Mouse (Mus musculus): Measurements from ENCODE around the gene Cfap61.

Gene Cfap61

DNA sequence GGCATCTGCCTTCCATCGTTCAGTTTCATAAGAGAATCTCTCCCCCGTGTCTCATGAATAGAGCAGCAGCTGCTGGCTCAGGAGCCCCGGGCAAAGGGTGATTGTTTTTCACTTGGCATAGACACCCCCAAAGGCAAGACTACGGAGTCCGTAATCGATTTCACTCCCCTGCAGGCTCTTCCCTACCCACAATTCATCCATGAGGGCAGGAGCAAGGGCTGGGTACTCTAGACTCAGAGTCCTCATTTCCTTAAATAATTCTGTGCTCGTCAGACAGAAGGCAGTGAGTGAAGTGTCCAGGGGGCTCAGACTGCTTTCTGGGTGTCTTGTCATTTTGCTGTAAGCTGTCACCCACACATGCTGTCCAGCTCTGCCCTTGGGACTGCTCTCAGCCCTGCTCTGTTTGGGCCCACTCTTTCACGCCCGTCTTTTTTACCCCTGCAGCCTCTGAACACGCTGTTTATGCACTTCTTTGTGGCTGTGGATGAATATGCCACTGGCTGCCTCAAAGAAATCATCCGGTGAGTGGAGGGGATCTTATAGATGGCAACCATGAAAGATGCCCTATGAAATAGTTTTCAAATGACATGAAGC, 15.0 kb downstream of the Cfap61 start:
- no peak for DNase-seq (ENCODE audit: low spot score)

DNA sequence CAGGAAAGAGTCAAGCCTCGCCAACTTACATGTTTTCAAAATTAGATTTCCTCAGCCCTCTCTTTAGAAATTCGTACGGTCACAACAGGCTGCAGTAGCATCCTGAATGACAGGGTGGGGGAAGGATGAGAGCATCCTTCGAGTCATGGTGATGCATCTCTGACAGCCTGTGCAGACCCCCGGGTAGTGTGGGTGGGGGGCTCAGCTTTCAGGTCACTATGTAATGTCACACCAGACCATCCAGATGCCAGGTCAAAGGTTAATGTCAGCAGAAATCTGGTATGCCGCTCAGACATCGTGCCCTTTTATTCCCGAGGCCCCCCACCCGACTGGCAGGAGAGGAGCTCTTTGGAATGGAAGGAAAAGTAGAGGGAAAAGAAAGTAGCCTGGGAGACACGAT, 15.7 kb downstream of the Cfap61 start:
- DNase-seq (ENCODE audit: low spot score): no peak

DNA sequence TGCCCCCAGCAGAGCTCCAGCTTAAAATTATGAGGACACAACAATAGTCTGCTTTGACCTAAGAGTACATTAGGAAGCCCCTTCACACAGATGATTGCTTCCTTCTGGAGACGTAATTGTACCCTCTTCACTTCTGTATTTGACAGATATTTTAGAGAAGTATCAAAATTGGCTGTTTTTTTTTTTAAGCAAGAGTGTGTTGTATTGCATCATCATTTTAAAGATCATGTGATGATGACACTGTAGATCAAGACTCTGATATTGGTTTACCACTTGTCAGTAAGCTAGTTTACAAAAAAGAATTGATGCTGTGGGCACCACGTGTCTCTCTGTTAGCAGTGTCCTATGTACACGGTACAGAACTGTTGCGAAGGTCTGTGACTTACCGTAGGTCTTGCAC, 18.1 kb downstream of the Cfap61 start:
- no peak for DNase-seq (ENCODE audit: low spot score)

DNA sequence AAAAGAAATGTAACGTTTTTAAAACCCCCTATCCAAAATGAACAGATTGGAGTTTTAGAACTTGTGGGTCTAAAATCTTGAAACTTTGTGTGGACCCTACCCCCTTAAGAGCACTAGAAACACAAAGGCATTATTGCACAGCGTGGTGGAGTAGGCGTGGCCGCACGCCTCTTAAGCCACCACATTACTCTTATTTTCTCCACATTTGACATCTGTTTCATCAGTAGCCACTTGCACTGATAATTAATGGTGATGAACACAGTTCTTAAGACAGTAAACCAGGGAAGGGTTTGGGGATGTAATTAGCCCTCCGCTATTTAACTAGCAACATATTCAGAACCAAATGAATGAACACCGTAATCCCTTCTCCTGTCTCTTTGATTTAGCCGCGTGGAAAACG, 21.3 kb downstream of the Cfap61 start:
- DNase-seq (ENCODE audit: low spot score): no peak

DNA sequence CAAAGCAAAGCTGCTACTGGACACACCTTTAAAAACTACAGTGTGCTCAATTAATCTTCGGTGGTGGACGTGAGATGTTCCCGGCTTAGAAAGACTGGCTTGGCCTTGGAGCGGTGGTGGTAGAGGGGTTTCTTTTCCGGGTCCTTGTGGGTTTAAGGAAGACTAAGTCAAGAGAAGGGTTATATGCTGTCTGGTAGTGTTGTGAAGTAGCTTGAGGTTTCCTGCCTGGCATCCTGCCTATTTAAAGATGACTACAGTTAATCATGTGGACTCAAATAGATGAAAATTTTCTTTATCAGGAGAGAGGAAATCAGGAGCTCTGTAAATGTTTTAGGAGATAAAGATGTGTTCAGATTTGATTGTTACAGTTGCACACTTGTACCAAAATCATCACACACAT, 21.7 kb downstream of the Cfap61 start:
- DNase-seq (ENCODE audit: low spot score): no peak

DNA sequence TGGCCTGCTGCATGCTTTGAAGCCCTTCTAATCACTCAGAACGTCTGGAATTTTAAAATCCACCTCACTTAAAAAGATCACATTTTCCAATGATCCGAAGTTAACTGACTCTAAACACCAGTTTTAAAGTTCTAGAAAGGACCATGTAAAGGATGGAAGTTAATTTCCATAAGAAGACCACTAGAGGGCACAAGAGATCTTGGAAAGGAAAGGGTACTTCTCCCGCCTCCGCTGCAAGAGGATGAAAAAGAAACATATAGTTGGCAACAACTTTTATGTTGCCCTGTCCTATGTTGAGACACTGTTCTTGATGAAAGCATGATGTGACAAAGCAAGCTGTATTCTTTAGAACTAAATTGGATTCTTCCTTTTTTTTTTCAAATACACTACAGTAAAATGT, 22.9 kb downstream of the Cfap61 start:
- no peak for DNase-seq (ENCODE audit: low spot score)

DNA sequence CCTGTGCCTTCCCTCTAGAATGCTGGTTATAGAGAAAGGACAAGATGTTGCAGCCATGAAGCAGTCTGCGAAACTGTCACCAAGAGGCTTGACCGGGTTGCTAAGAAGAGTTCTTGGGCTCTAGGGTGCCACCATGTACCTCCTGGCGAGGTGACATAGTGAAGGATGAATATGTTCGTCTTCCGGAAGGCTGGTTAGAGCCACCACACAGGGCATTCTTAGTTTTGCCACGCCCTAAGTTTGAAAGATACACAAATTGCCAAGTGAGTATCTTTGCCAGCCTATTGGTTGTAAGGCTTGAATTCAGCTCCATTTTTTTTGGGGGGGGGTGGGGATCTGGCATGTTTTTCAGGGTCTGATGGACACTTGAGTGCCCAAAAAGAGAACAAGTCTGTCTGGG, 23.5 kb downstream of the Cfap61 start:
- no peak for DNase-seq (ENCODE audit: low spot score)

DNA sequence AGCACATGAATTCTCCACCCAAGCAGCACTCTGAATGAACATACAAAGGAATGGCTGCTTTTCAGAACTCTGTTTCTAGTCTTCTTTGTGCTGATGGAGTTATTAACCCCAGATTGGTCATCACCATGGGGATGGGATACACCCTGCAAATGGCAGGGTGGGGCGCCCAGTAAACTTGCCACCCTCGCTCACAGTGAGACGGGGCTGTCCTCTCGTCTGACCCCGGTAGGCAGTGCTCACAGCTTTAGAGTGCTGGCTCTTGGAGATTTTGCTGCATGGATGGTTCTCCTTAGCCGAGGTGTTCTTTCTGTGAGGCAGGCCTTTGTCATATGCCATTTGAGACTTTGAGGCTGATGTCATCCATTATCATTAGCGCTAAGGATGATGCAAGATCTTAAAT, 24.0 kb downstream of the Cfap61 start:
- no peak for DNase-seq (ENCODE audit: low spot score)

DNA sequence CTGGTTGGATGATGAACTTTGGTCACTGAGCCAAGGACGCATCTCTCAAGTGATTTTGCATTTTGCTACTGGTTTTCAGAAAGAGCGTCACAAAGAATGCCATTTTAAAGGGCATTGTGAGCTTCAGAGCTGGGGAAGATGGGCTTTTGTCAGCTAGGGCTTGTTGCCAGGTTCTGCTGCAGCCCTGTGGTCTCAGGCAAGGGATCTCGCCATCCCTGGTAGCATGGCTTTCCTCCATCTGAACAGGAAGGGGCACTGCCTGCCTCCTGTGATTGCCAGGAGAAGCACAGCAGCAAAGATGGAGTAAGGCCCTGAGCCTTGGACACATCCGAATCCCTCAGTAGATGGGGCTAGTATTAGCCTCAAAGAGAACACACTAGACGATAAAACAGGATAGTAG, 27.3 kb downstream of the Cfap61 start:
- DNase-seq (ENCODE audit: low spot score): no peak

DNA sequence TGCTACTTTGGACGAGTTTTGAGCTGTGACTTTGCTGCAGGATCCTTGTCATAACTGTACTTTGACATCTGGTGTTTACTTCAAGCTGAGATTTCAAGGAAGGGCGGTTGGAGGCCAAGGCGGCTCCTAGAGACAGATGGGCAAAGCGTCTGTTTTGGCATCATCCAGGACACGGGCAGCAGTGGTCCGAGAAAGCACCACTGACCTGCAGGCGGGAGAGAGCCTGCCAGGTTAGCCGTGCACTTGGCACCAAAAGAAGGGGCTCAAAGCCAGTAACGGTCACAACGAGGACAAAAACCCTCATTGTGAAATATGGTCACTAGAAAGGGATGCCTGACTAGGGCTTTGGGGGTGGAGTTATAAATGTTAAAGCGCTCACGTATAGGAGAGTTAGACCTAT, 36.2 kb downstream of the Cfap61 start:
- DNase-seq (ENCODE audit: low spot score): no peak

DNA sequence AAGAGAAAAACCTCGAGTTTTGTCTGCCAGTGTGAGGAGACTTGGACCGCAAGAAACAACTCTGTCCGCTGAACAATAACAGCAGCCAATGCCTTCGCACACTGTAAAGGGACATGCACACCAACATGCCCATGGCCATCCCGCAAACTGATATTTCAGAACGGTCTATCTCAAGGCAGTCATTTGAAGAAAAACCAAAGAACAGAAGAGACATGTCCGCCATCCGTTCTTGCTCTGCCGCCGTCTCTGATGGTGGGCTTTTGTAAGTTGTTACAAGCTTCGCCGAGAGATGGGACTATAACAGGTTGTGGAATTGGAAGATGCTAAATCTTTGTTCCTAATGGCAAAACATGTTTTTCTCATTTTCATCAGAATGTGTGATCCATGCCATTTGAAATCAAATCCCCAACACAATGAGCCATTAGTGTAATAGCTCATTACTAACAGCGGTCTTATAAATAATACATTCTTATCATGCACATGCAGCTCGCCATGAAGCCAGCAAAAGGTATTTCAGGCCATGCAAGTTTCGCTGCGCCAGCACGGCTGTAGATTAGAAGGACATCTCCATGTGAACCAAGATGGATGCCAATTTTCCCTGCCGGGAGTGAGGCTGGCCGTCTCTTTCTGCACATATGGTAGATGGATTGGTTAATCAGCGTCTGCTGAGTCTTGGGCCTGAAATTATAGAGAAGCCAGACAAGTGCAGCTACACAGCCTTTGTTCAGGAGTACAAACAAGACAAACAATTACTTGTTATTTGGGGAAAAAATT, 36.8 kb downstream of the Cfap61 start:
- no peak for DNase-seq (ENCODE audit: low spot score)

DNA sequence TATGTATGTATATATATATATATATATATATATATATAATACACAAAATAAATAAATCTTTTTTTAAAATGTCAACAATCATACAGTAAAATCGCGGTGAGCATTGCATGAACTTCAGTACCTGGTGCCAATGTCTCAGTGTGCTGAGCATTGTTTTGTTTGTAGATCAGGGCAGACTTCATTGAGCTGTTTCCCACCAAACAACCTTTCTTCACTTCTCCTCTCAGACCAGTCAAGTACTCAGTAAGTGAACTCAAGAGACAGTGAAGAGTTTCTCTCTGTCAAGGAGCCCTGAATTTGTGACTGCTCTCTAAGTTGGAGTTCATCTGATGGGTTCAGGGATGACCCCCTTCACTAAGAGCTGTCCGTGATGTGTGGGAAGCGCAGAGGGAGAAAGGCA, 38.0 kb downstream of the Cfap61 start:
- DNase-seq (ENCODE audit: low spot score): no peak

DNA sequence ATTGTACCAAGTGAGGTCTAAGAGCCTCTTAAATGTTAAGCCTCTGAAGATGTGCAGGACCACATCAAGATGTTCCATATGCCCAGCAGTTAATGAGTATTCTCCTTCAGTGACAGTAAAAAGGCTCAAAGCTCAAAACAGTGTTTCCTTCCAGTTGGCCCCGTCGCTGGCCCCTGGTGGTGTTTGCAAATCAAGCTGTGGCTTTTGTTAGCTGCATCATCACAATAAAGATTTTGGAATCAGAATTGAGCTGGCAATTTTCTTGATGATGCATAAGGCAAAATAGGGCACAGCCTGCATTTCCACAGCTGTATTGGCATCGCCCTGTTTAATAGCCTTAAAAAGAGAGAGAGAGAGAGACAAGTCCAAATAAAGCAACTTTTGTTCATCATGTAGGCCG, 45.0 kb downstream of the Cfap61 start:
- no peak for DNase-seq (ENCODE audit: low spot score)

DNA sequence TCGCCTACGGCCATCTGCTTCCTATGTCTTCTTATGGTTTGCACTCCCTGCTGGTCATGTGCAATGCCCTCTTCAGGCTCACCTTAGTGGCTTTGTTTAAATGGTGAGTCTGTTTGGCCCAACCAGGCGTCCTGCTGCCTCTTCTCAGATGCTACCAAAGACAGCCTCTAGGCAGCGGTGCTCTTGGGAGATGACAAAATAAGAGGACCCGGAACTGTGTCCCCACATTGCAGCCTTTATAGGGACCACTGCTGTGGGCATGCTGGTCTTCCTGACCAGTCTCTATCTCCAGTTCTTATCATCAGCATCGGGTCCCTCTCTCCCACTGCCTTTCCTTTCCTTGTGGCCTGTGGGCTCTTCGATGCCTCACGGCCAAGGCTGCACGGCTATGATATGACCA, 46.3 kb downstream of the Cfap61 start:
- DNase-seq (ENCODE audit: low spot score): no peak

DNA sequence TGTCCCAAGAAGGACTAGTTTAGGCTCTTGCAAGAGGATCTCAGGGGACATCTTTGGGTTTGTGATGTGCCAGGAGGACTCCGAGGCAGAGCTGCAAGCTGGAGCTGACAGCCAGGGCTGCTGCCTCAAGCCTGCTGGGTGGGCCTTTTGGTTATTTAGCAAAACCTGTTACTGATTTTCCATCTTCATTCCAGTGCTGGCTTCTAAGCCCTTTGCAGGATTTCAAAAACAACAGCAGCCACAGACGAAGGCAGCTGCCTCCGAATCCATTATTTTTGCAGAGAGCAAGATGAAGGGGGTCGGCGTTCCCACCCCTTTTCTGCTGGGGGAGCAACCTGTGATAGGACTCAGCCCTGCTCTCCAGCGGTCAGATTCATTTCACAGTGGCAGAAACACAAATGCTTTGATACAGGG, 47.1 kb downstream of the Cfap61 start:
- DNase-seq (ENCODE audit: low spot score): no peak

DNA sequence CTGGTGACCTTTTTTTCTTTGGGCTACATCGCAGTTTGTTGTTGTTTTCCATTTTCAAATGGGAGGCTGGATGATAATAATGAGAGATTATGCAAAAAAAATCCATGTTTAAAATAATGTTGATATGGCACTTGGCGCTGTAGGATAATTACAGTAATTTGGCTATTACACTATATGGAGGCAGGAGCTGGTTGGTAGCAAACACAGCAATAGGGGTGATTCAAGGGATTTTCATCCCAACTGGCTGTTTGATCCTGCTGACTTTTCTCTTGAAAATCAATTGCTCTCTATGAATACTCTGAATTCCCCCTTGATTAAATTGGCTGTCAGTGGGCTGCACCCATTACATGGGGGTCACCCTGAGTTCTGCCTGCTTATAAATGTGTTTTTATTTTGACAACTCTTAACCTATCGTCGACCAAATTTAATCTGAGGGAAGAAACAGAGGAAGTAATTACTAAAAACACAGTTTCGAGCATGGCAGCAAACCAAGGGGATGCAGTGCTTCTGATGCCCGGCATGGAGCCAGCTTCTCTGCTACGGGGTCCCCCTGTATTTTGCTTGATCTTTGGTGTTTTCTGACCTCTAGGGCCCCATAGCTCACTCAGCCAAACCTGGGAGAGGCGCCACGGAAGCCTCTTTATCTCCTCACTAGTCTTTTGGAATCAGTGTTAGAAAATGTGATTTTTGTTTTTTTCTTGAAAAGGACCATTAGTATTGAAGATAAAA, 47.9 kb downstream of the Cfap61 start:
- no peak for DNase-seq (ENCODE audit: low spot score)

DNA sequence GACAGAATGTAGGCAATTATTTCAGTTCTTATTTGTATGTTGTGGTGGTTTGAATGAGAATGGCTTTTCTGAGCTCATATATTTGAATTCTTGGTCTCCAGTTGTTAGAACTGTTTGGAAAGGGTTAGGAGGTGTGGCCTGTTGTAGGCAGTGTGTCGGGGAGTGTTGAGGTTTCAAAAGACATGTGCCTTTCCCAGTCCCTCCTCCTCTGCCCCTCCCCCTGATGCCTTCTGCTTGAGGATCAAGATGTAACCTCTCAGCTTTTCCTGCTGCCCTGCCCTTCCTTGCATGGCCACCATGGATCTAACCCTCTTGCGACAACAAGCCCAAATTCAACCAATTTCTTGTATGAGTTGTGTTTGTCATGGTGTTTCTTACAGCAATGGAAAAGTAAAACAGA, 53.2 kb downstream of the Cfap61 start:
- no peak for DNase-seq (ENCODE audit: low spot score)

DNA sequence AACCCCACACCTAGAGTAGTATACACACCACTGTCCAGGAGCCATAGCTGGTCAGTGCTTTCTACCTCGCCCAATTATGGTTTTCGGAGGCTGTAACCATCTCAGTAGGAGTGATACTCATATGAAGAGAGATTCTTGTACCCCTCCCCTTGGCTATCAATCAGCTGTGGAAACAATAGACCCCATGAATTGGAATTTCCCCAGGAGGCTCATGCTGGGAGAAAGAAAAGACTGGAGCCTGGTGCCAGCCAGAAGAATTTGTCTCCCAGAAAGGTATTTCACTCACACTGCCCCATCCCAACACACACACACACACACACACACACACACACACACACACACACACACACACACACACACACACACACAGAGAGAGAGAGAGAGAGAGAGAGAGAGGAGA, 55.9 kb downstream of the Cfap61 start:
- no peak for DNase-seq (ENCODE audit: low spot score)

DNA sequence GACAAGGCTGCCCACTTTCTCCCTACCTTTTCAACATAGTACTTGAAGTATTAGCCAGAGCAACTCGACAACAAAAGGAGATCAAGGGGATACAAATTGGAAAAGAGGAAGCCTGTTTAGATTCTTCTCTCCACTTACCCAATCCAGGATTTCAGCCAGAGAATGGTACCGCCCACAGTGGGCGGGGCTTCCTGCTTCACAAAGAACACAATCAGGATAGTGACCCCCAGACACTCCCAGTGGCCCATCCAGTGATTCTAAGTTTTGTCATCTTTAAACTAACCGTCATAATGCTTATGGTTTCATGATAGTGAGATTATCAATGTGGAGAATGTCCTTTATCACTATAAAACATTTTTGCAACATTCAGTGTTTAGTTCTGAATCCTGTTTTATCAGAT, 61.9 kb downstream of the Cfap61 start:
- DNase-seq (ENCODE audit: low spot score): no peak

DNA sequence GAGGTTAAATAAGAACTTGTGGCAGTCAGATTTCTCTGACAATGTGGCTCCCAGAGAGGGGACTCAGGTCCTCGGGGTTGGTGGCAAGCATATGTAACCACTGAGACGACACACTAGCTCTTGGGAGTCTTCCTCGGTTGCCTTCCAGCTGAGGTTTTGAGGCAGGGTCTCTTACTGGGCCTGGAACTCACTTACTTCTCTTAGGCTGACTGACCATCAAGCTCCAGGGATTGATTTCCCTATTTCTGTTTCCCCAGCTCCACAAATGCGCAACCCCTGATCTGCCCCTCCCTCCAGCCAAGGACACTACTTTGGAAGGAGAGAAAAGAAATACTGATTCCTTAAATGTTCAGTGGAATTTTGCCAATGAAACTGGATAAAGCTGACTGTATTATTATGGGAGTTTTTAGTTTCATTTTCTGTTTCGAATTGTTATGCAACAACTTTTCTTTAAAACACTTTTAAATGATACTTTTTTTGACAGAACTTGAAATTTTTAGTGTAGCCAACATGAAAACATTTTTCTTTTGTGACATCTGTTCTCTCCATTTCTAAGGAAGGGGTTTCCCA, 63.5 kb downstream of the Cfap61 start:
- DNase-seq (ENCODE audit: low spot score): no peak

DNA sequence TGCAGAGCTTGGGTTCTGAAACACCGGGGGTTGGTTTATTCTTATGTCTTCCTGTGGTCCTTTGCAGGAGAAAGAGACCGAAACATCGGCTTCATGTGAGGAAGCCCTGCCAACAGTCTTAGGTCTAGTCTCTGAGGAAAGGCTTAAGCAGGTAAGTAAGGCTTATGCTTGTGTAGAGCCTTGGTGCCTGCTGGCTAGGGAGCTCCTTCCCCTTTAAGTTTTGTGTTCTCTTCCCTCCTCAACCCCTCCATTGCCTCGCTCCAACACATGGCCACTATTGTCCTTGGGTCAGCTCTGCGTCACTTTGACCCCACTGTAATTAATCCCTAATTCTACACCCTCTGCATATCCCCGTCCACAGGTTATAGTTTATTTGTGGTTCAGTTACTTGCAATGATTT, 74.2 kb downstream of the Cfap61 start:
- DNase-seq (ENCODE audit: low spot score): no peak

DNA sequence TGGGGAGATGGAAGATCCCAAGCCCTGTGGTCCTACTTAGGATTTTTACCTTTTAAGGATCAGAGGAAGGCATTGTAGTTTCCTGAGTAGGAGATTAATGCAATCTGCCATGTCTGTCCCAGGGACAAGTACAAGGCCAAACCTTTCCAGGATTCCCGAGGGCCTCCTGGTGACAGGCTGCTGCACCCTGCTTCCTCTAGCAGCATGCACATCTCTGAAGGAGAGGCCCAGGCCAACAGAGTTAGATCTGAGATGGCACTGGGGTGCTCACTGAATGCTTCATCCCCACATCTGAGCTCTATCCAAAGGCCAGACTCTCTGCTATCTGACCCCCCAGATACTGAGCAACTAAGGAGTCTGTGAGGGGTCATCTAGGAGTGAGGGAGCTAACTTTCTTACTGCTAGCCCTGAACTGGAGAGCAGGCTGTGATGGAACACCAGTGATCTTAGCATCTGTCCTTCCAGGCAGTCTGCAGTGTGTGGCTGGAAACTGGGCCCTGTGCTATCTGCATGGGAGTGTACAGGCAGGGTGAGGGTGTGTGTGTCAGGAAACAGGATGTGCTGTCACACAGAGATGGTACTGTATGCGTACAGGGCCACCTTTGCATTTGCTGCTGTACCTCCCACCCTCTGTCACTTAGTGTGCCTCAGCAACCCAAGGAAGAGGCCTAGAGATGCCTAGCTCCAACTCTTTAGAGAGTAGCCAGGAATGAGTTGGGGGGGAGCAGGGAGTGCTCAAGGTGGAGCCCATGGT, 75.2 kb downstream of the Cfap61 start:
- no peak for DNase-seq (ENCODE audit: low spot score)

Measured in left cerebral cortex, adult 11 months (tissue).